Mouse (Mus musculus): Measurements from ENCODE around the gene Stab2. TPM values are rescaled to one million over a fixed set of nuclear protein-coding genes. Genes with fewer than 3 reads are reported as not detected.

Stab2 gene
- polyA plus RNA-seq (2012; ENCODE audit: insufficient read depth, insufficient read length, missing spikeins), result not detected in 2 replicates

DNA sequence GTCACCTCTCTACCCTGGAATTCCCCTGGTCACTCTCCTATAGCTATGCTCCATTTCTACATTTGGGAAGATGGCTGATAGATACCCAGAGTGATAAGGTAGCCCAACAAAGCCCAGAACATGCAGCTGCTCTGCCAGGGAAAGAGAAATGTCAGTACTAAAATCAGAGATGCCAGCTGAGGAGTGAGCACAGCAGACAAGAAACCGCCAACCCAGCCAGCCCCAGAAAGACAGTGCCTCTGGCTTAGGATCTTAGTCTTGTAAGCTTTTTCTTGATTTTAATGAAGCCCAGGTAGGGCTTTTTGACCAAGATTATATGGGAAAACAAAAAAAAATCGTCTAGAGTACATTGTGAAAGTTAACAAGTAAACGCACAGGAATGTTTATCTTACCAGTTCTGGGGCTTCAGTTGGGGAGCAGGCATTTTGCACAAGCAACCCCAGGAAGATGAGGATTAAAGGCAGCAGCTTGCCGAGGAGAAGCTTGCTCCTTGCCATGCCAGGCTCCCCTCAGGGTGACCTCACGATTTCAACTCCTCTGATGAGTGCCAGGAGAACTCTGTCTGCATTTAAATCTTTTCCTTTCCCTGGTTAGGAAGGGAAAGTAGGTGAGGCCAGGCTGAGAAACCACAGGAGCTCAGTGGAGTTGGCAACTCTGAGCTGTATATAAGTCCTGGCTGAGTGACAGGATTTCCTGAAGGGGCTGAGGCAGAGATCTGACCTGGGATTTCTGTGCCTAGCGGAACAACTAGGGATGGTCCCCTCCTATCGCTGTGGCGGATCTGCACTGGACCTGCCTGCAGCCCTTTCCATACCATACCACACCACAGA is at the start of gene Stab2:
Gene Stab2 (minus strand): TSS at position 641 of the 830 bp plus-strand sequence.
- H3K4me3 ChIP-seq (ENCODE audit: insufficient read depth, low read depth, low read length), result no peak within 1 kb of the TSS
- no peaks in the 10 kb centered on the region for H3K4me1 ChIP-seq (ENCODE audit: control insufficient read depth, insufficient read depth, insufficient read length, low read length)
- H3K27ac ChIP-seq (replicated peaks; ENCODE audit: low read depth, low read length), result no peak within 1 kb of the TSS

DNA sequence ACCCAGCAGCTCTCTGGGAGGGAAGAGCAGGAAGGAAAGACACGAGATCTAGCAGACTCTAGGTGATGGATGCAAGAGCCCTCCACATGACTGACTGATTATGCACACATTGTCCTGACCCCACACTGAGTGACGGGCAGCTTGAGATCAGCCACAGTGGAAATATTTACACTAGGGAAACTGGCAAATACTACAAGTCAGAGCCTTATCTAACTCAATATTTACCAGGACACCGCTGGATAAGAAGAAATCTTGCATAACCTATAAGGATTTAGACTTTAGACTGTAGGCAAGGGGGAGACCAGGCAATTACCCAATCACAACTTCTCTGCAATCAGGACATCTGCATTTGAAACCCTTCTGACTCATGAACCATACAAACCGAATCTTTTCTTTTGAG is 43.9 kb upstream of the Stab2 start:
- Histone ChIP-seq H3K4me3 (ENCODE audit: insufficient read depth, low read depth, low read length) (no peak overlapping the region), H3K27ac (replicated peaks; ENCODE audit: low read depth, low read length) (no peak overlapping the region), H3K4me1 (ENCODE audit: control insufficient read depth, insufficient read depth, insufficient read length, low read length) (no peaks in the 10 kb centered on the region)

DNA sequence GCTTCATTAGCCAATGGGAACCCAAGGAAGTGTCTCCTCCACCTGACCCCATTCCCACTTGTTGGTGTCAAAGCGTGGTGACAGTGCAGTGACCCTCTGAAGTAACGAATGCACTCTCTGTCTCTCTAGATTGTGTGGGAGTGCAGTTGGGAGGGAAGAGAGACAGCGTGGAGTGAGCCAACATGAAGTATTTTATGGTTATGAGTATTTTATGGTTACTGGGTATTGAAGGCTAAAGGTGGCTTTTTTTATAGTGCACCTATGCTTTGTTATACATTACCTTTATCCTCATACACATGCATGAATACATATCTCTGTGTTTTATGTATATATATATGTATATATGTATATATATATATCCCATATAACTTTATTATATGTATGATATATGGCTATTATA is 41.4 kb upstream of the Stab2 start:
- no peak overlapping the region for H3K27ac ChIP-seq (replicated peaks; ENCODE audit: low read depth, low read length)
- H3K4me3 ChIP-seq (ENCODE audit: insufficient read depth, low read depth, low read length), result no peak overlapping the region
- no peaks in the 10 kb centered on the region for H3K4me1 ChIP-seq (ENCODE audit: control insufficient read depth, insufficient read depth, insufficient read length, low read length)

DNA sequence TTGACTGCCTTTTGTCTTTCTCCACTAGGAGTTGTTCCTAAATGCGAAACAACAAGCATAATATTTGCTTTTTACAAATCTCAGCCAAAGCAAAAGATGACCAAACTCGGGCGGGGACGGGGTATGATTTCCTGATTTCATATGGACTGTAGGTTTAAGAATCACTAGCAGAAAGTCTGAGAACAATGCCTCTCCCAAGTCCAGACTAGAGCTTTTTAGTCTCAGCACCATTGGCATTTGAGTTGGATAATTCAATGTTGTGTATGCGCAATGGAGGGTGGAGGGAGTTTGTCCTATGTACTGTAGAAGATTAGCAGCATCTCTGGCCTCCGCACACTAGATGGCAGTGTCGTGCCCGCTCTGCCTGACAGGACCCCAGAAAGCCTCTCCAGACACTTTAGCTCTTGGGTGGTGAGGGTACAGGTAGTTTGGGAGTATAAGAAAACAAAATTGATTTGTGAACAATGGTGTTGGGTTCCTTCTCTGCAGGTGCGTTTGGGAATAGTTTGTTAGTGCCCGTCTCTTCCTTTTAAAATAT is 39.2 kb upstream of the Stab2 start:
- Histone ChIP-seq H3K4me1 (ENCODE audit: control insufficient read depth, insufficient read depth, insufficient read length, low read length) (no peaks in the 10 kb centered on the region), H3K27ac (replicated peaks; ENCODE audit: low read depth, low read length) (no peak overlapping the region), H3K4me3 (ENCODE audit: insufficient read depth, low read depth, low read length) (no peak overlapping the region)

DNA sequence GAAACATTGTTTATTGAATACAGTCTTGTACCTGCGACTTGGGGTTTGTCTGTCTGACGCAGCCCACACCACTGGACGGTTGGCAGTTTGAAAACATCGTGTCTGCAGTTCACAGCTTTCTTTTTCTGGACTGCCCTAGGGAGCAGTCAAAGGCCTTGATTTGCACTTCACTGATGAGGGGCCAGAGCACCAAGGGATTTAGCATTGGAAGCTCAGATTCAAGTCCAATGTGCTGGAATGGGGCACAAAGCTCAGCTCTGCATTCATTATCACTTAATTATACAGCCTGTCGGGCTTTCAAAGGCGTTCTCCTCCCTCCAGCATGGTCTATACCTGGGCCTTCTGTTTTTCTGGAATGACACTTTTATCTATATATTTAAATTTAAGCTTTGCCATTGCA is 38.6 kb upstream of the Stab2 start:
- Histone ChIP-seq H3K4me1 (ENCODE audit: control insufficient read depth, insufficient read depth, insufficient read length, low read length) (no peaks in the 10 kb centered on the region), H3K4me3 (ENCODE audit: insufficient read depth, low read depth, low read length) (no peak overlapping the region), H3K27ac (replicated peaks; ENCODE audit: low read depth, low read length) (no peak overlapping the region)

DNA sequence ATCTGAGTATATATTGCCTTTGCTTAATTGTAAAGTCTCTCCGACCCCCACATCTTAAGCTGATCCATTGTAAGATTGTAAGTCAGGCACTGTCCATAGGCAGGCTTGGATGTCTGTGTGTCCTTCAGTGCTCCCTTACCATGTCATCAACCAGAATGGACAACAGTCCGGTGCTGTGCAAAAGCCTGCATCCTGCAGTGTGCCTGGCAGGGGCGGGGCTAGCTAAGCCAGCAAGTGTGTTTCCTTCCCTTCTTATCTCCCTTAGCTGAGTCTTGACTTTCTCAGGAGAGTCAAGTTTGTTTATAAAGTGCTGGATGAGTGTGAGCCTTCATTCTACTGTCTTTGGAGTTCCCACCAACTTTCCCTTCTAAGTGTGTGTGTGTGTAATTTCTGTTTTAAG is 37.4 kb upstream of the Stab2 start:
- H3K4me3 ChIP-seq (ENCODE audit: insufficient read depth, low read depth, low read length), result no peak overlapping the region
- H3K4me1 ChIP-seq (ENCODE audit: control insufficient read depth, insufficient read depth, insufficient read length, low read length), result no peaks in the 10 kb centered on the region
- H3K27ac ChIP-seq (replicated peaks; ENCODE audit: low read depth, low read length), result no peak overlapping the region

DNA sequence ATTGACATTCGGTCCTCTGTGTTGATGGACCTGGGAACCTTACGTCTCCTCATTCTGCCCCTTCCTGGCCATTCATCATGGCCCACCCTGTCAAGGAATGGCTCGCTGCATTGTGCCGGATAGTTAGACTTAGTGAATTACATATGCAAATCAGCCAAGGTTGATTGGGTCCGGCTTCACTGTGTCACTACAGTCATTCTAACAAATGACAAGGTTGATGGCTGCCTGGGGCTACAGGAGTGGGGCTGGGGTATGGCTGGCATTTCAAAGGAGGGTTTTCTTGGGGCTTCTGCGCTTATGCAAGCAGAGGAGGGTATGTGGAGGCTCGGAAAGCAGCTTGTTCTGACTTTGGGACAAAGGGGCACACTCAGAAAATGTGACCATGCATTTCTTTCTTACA is 33.4 kb upstream of the Stab2 start:
- Histone ChIP-seq H3K27ac (replicated peaks; ENCODE audit: low read depth, low read length) (no peak overlapping the region), H3K4me3 (ENCODE audit: insufficient read depth, low read depth, low read length) (no peak overlapping the region), H3K4me1 (ENCODE audit: control insufficient read depth, insufficient read depth, insufficient read length, low read length) (no peaks in the 10 kb centered on the region)

DNA sequence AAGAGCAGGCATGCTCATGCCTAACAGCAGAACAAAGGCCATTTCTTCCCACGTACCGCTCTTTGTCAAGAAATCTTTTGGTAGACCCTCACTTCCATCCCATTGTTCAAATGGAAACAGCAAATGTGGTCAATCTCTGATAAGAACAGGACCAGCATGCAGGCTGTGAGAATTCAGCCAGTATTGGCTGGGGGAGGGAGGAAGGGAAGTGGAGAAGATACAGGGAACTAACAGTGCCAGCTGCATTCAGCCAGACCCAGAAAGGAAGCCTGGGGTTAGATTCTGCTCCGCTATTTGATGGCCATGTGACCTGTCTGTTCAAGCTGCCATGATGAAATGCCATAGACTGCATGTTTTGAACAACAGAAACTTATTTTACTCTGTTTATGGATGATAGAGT is 32.0 kb upstream of the Stab2 start:
- Histone ChIP-seq H3K27ac (replicated peaks; ENCODE audit: low read depth, low read length) (no peak overlapping the region), H3K4me3 (ENCODE audit: insufficient read depth, low read depth, low read length) (no peak overlapping the region), H3K4me1 (ENCODE audit: control insufficient read depth, insufficient read depth, insufficient read length, low read length) (no peaks in the 10 kb centered on the region)

DNA sequence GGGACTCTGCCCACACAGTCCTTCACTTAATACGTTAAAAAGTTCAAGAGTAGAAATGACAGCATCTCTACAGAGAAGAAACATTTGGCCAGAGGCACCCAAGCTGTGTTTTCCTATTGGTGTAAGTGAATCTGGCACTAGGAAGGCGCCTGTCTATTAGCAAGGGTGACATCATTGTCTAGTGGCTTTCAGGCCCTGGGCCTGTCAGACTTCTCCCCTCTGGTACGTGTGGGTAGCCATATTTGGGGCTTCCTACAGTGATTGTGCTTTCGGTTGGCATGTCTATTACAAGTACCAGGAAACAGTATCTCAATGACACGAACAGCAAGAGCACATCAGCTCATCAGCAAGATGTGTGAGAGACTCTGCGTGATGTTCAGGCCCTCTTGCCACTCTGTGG is 31.5 kb upstream of the Stab2 start:
- H3K4me3 ChIP-seq (ENCODE audit: insufficient read depth, low read depth, low read length), result no peak overlapping the region
- no peak overlapping the region for H3K27ac ChIP-seq (replicated peaks; ENCODE audit: low read depth, low read length)

DNA sequence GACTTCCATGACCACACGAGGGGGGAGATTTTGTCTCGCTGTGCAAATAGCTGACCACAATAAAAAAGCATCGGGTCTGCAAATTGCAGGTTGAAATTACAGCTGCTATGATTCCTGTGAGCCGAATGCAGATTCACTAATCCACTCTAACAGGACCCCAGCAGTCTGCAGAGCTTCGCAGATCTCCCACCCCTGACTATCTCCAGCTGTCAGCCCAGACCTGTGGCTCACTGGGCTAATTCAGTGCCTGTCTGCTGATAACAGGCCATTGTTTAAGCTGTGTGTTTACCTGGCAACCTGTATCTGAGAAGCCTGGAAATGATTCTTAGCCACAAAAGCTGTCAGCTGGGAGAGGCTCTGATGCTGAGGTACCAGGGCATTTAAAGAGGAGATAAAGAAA is 29.2 kb upstream of the Stab2 start:
- Histone ChIP-seq H3K27ac (replicated peaks; ENCODE audit: low read depth, low read length) (no peak overlapping the region), H3K4me1 (ENCODE audit: control insufficient read depth, insufficient read depth, insufficient read length, low read length) (no peaks in the 10 kb centered on the region), H3K4me3 (ENCODE audit: insufficient read depth, low read depth, low read length) (no peak overlapping the region)

More for the DNA sequence above, 31.5 kb upstream of the Stab2 start:
- H3K4me1 ChIP-seq (ENCODE audit: control insufficient read depth, insufficient read depth, insufficient read length, low read length), result no peaks in the 10 kb centered on the region

DNA sequence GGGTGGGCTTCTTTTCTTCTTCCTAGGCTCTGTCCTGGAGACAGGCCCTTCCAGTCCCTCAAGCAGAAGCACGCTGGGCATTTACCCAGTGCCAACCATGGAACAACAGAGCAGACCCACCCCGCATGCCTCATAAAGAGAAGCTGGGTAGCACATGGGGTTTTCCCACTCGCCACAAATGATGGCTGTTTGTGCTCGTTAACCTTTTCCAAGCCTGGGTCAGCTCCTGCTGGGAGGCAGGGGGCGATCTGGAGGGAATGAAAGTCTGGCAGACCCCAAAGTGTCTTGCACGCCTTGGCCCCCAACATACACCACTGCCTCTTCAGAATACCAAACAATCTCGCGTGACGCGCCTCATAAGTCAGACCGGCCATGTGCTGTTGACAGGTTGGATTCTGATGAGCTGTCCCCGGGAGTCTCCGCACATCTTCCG is 28.5 kb upstream of the Stab2 start:
- Histone ChIP-seq H3K4me3 (ENCODE audit: insufficient read depth, low read depth, low read length) (no peak overlapping the region), H3K27ac (replicated peaks; ENCODE audit: low read depth, low read length) (no peak overlapping the region), H3K4me1 (ENCODE audit: control insufficient read depth, insufficient read depth, insufficient read length, low read length) (no peaks in the 10 kb centered on the region)

DNA sequence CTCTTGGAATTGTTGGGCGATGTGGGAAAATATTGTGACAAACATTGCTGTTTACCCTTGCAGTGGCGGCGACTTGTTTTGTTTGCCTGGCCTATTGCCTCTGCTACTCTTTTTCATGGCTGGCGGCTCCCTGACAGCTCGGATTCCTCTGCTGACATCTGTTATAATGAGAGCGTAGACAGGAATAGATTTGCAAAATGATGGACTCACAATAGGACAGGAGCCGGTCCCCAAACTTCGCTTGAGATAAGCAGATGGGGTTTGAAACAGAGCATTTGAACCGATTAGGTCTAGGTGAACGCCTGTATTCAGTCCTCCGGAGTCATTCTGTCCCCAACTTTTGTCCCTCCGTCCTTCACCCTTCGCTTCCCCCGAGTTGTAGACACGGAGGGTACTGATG is 28.0 kb upstream of the Stab2 start:
- no peaks in the 10 kb centered on the region for H3K4me1 ChIP-seq (ENCODE audit: control insufficient read depth, insufficient read depth, insufficient read length, low read length)
- H3K4me3 ChIP-seq (ENCODE audit: insufficient read depth, low read depth, low read length), result no peak overlapping the region
- no peak overlapping the region for H3K27ac ChIP-seq (replicated peaks; ENCODE audit: low read depth, low read length)

DNA sequence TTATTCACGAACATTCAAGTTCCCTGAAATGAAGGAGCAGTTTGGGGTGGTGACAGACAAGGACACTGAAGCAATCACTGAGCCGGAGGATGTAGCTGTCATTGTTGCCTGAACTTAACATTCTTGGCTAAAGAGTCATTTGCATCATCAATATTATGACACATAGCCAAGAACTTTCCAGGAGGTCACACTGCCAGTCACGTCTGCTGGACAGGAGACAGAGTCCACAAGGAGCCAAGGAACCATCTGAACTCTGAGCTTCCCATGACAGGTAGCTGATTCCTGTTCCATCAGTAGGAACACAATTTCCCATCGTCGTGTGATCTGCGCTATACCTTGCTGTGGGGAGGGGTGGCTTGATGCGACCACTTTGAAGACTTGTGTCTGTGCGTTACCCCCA is 24.9 kb upstream of the Stab2 start:
- no peak overlapping the region for H3K4me3 ChIP-seq (ENCODE audit: insufficient read depth, low read depth, low read length)
- H3K27ac ChIP-seq (replicated peaks; ENCODE audit: low read depth, low read length), result no peak overlapping the region
- no peaks in the 10 kb centered on the region for H3K4me1 ChIP-seq (ENCODE audit: control insufficient read depth, insufficient read depth, insufficient read length, low read length)

DNA sequence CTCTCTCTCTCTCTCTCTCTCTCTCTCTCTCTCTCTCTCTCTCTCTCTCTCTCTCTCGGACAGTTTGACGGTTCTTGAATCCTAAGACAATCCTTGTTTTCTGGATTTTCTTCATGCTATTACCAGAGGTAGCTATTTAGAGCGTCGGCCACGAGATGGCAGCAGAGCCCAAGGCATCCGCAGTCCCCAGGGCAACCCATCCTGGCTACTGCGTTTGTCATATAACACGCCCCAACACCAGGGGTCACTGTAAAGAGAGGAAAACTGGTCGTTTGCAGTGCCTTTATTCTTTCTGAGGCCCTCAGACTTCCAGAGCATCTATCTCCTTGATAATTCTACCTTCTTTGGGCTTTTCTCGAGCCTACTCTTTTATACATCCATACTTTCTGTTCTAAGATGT is 17.1 kb upstream of the Stab2 start:
- Histone ChIP-seq H3K4me1 (ENCODE audit: control insufficient read depth, insufficient read depth, insufficient read length, low read length) (no peaks in the 10 kb centered on the region), H3K27ac (replicated peaks; ENCODE audit: low read depth, low read length) (no peak overlapping the region), H3K4me3 (ENCODE audit: insufficient read depth, low read depth, low read length) (no peak overlapping the region)

DNA sequence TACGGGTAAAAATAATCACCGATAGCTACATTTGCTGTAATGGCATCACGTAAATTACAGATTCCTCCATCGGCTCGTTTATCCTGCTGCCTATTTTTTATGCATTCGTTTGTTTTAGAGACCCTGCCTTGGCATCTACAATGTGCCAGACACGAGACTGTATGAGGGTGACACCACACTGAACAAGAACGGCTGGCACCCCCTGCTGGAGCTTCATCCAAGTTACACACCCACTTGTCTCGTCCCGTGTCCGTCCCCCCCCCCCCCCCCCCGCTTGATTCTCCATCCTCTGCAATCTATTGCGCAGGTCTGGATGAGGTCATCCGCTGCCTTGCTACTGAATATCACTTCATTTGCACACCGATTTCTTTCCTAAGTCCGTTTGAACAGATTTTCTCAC is 12.9 kb upstream of the Stab2 start:
- Histone ChIP-seq H3K27ac (replicated peaks; ENCODE audit: low read depth, low read length) (no peak overlapping the region), H3K4me3 (ENCODE audit: insufficient read depth, low read depth, low read length) (no peak overlapping the region), H3K4me1 (ENCODE audit: control insufficient read depth, insufficient read depth, insufficient read length, low read length) (no peaks in the 10 kb centered on the region)

DNA sequence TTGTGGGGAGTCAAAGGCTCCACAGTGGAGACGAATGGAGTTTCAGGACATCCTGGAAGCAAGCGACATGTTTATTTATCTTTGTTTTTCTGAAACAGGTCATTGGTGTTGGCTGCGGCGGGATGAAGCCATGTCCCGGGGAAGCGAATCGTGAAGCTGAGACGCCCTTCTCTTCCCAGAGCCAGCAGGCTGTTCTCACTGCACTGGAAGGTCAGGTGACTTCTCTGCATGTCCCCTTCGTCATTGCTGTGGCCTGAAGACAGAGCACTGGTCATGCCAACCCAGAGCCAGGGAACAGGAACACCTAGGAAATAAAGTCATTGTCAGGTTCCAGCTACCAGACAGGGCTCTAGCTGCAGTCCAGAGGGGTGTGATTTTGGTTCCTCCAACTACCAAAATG is 11.1 kb upstream of the Stab2 start:
- Histone ChIP-seq H3K27ac (replicated peaks; ENCODE audit: low read depth, low read length) (no peak overlapping the region), H3K4me3 (ENCODE audit: insufficient read depth, low read depth, low read length) (no peak overlapping the region), H3K4me1 (ENCODE audit: control insufficient read depth, insufficient read depth, insufficient read length, low read length) (no peaks in the 10 kb centered on the region)

All from brown adipose tissue, adult 24 weeks (tissue).